Mouse (Mus musculus) stomach, postnatal 0 days (tissue): ENCODE data around the gene Tmem182. TPM values are rescaled to one million over a fixed set of nuclear protein-coding genes. Genes with fewer than 3 reads are reported as not detected.
A peak's percentile ranks its signal among the peaks of the same experiment; 100 is the strongest.

Experiments
- ATAC-seq: fragments of 200-750 bp; cut with Nextera tagmentation; 2 replicates; pipeline ENCODE4 v1.8.0; 2017; ENCODE audit not compliant: low FRiP score, low TSS enrichment
- DNase-seq: peaks from one replicate; pipeline ENCODE4 v3.0.0-alpha.2; 2016; ENCODE audit warnings: low spot score
- H3K27ac ChIP-seq: fragments of 300-500 bp; sonication (generic); replicated peaks from 2 replicates; pipeline ENCODE4 v1.5.1; 2014; ENCODE audit warnings: mild to moderate bottlenecking, control low read depth
- H3K27me3 ChIP-seq: fragments of 300-500 bp; sonication (generic); 2 replicates; pipeline ENCODE4 v1.6.1; 2014; ENCODE audit warnings: low read length; ENCODE audit not compliant: control insufficient read depth, insufficient read depth
- H3K36me3 ChIP-seq: fragments of 300-500 bp; sonication (generic); 2 replicates; pipeline ENCODE4 v1.6.1; 2014; ENCODE audit warnings: low read length, mixed read lengths; ENCODE audit not compliant: control insufficient read depth, insufficient read depth
- H3K4me1 ChIP-seq: fragments of 300-500 bp; sonication (generic); replicated peaks from 2 replicates; pipeline ENCODE4 v1.6.1; 2014; ENCODE audit warnings: antibody characterized with exemption; ENCODE audit not compliant: control insufficient read depth, insufficient read depth
- H3K4me2 ChIP-seq: fragments of 300-500 bp; sonication (generic); replicated peaks from 2 replicates; pipeline ENCODE4 v1.6.1; 2014; ENCODE audit warnings: low read depth, mild to moderate bottlenecking, control low read depth, moderate library complexity
- H3K4me3 ChIP-seq: fragments of 300-500 bp; sonication (generic); 2 replicates; pipeline ENCODE4 v1.5.1; 2014; ENCODE audit warnings: low read depth, low read length, control low read depth
- H3K9ac ChIP-seq: fragments of 300-500 bp; sonication (generic); 2 replicates; pipeline ENCODE4 v1.6.1; 2014; ENCODE audit warnings: mild to moderate bottlenecking, low read length, control low read depth, mixed read lengths
- H3K9me3 ChIP-seq: fragments of 300-500 bp; sonication (generic); 2 replicates; pipeline ENCODE4 v1.6.1; 2016; ENCODE audit warnings: low read length; ENCODE audit not compliant: control insufficient read depth
- CTCF ChIP-seq: IDR thresholded peaks from 2 replicates; pipeline ENCODE4 v1.5.1; 2016; ENCODE audit warnings: antibody characterized with exemption, low read depth, mild to moderate bottlenecking, moderate library complexity
- EP300 ChIP-seq: optimal IDR thresholded peaks from 2 replicates; pipeline ENCODE3; 2016; ENCODE audit warnings: antibody characterized with exemption
- WGBS: fragments of 180-500 bp; shearing (Covaris S2); extraction: QIAGEN DNeasy Blood & Tissue Kit; methylation state at CpG from one replicate; pipeline ENCODE4 v1.1.7; 2014; 5-methylcytosine and 5-hydroxymethylcytosine counted together
- polyA plus RNA-seq: library from polyadenylated mRNA; unstranded; fragments of >200 nt; fragmentation: Nextera tagmentation; extraction: Ambion mirVana; gene quantifications from 2 replicates; pipeline ENCODE4 v1.2.1, GENCODE M21; 2015

Gene Tmem182
- polyA plus RNA-seq, 1 experiment from 2014 or later, result 0.17 TPM

DNA sequence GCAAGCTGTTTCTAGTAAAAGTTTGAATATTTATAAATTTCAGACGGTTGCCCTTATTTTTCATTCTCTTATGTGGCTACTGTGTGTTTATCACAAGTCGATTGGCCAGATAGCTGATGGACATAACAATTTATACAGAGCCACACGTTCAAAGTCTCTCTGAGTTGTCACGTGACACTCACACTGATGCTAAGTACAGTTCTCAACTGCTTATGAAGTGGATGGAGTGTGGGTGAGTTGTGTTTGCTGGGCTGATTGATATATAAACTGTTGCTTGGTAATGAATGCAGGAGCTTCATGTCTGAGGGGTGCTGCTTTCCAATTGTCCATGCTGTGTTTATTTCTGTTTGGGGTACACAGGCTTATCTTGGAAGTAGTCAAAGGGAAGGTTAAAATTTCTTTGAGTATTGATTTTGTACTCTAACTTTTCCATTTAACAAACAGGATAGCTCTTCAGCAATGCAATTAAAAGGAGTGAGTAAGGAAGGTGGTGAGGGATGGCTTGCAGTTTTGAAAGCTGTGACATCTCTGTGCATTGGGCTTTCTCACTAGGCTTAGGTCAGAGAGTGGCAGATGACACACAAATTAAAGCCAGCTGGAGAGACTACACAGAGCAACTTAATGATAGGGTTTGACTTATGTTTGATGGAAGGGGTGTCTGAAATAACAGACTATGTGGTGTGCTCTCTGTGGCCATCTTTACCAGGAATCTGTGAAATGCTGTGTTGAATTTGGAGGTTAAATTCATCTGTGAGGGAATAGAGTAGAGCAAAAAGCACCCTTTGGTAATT is 51.6 kb downstream of the Tmem182 start:
- TF ChIP-seq EP300 (no peak), CTCF (no peak)
- no peak for ATAC-seq
- Histone ChIP-seq H3K4me3 (no peak overlapping the region), H3K9ac (no peak overlapping the region), H3K9me3 (no peaks in the 10 kb centered on the region), H3K36me3 (no peaks in the 10 kb centered on the region), H3K27ac (no peak overlapping the region), H3K27me3 (no peaks in the 10 kb centered on the region), H3K4me1 (no peaks in the 10 kb centered on the region), H3K4me2 (no peak overlapping the region)
- 45% methylated on average over 4 of the region's 4 CpGs for WGBS
- no peak for DNase-seq

DNA sequence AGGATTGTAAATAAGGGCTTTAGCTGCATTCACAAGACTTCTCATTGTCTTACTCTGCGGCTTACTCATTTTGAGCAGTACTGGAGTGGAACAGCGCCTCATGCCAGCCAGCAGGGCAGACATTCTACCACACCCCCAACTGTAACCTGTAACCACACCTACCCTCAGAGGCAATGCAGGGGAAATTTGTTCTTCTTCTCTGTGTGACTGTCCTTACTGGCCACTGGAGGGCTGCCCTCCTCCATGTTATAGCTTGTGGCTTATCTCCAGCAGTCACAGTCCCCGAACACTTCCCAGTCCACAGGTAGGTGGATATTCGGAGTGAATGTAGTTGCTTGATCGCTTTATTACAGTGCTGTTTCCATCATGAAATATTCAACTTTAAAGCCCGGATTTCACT is 59.6 kb downstream of the Tmem182 start:
- Histone ChIP-seq H3K27me3 (no peaks in the 10 kb centered on the region), H3K27ac (no peak overlapping the region), H3K9ac (no peak overlapping the region), H3K36me3 (no peaks in the 10 kb centered on the region), H3K4me1 (no peaks in the 10 kb centered on the region), H3K4me3 (no peak overlapping the region), H3K4me2 (no peak overlapping the region), H3K9me3 (no peaks in the 10 kb centered on the region)
- DNase-seq (no peak), ATAC-seq (no peak)
- 0 out of 2 replicates have a peak, but pooled peaks have one; percentile 12 for TF ChIP-seq CTCF
- no peak for TF ChIP-seq EP300
- 66% methylated on average over 6 of the region's 6 CpGs for WGBS

DNA sequence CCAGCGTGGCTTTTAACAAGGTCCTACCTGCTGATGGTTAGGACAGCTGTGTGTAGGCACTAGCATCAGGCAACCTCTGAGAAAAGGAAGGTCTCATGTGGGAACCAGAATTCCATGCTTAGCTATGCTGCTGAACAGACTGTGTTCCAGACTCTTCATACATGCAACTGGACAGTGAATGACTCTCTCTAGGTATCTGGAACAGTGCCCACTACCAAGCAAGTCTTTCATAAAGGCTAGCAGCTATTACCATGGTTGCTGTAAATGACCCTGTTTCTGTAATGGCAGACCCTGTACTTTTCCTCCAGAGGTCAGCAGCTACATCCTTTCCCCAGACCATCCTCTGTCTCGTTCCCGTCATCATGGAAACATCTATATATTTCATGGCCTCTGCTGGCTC is 61.7 kb downstream of the Tmem182 start:
- 75% methylated on average over 3 of the region's 3 CpGs for WGBS
- Histone ChIP-seq H3K27me3 (no peaks in the 10 kb centered on the region), H3K4me3 (no peak overlapping the region), H3K27ac (no peak overlapping the region), H3K4me1 (no peaks in the 10 kb centered on the region), H3K4me2 (no peak overlapping the region), H3K36me3 (no peaks in the 10 kb centered on the region), H3K9me3 (no peaks in the 10 kb centered on the region), H3K9ac (no peak overlapping the region)
- ATAC-seq (no peak), DNase-seq (no peak)
- no peak for TF ChIP-seq EP300

DNA sequence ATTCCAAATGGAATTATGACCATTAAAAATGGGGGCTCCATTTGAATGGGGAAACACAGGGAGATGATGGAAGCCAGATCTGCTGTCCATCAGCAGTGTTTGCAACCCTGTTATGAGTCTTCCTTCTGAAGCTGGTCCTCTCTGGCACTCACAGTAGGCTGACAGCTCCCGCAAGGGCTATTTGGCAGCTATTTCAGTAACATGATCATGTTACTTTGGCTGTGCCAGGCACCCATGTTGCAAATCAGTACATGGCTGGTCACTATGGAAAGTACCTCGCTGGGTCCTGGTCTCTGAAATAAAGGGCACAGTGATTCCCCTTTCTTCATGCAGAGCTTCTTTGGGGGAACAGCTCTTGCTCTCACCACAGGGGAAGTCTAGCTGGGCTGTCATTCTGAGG is 62.2 kb downstream of the Tmem182 start:
- TF ChIP-seq EP300 (no peak), CTCF (no peak)

DNA sequence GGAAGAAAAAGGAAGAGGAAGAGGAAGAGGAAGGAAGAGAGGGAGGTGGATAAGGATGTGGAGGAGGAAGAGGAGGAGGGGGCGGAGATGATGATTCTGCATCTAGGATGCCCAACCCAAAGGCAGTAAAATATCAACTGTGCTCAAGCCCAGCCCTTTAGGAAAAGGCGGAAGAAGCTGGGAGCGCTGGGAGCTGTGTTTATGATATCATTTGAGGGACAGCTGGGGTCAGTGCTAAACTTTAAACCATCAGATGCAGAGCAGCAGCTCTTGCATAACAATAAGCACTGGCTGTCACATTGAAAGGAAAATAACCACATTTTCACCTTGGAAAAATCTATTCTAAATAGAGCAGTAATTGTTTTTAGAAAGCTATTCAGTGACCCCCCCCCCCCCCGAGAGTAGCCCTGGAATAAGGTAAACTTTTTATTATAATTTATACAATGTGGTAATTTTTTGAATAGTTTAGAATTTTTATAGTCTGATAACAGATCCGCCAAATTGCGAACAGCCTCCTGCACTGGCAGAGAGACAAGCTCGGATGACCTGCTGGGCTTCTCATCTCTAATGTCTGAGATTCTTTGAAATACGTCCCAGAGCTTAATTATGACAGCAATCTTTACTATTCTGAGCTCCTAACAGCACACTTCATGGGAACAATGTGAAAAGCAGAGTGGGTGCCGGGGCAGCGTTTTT is 68.5 kb downstream of the Tmem182 start:
- Histone ChIP-seq H3K27ac (no peak overlapping the region), H3K36me3 (no peaks in the 10 kb centered on the region), H3K4me3 (no peak overlapping the region), H3K9me3 (no peaks in the 10 kb centered on the region), H3K27me3 (no peaks in the 10 kb centered on the region), H3K4me2 (peak overlapping the region; percentile 38), H3K4me1 (no peaks in the 10 kb centered on the region), H3K9ac (no peak overlapping the region)
- no peak for ATAC-seq
- no peak for DNase-seq
- 41% methylated on average over 10 of the region's 10 CpGs for WGBS
- TF ChIP-seq EP300, result no peak
- no peak for TF ChIP-seq CTCF

More for the DNA sequence above, 62.2 kb downstream of the Tmem182 start:
- H3K27me3 ChIP-seq, result no peaks in the 10 kb centered on the region
- no peak overlapping the region for H3K4me2 ChIP-seq
- H3K27ac ChIP-seq, result no peak overlapping the region
- DNase-seq (no peak), ATAC-seq (no peak)
- no peaks in the 10 kb centered on the region for H3K4me1 ChIP-seq
- H3K4me3 ChIP-seq, result no peak overlapping the region
- H3K9me3 ChIP-seq, result no peaks in the 10 kb centered on the region
- WGBS, result 82% methylated on average over 2 of the region's 2 CpGs
- no peak overlapping the region for H3K9ac ChIP-seq
- H3K36me3 ChIP-seq, result no peaks in the 10 kb centered on the region
